Mouse (Mus musculus): ENCODE measurements at regions not wholly inside any gene's neighbourhood (a gene's known extent, or its start where the extent isn't known, plus 50 kb on each side); places are given as distances from the start of the nearest gene placed in this dataset.

- 61% methylated on average over 5 of the region's 5 CpGs for WGBS
- peaks cover 8% of the 10 kb centered on the region; the same call in 1 of the 2 replicates for H3K4me1 ChIP-seq (replicated peaks; ENCODE audit: control insufficient read depth, insufficient read depth, low read length)
- H3K4me2 ChIP-seq (ENCODE audit: low read length): no peak overlapping the region
- H3K9ac ChIP-seq (replicated peaks; ENCODE audit: low read depth, low read length): no peak overlapping the region
- no peaks in the 10 kb centered on the region for H3K36me3 ChIP-seq (ENCODE audit: control insufficient read depth, insufficient read depth)
- no peak overlapping the region for H3K27ac ChIP-seq (ENCODE audit: low read length)
- no peak overlapping the region for H3K4me3 ChIP-seq (replicated peaks; ENCODE audit: low read length)
- H3K9me3 ChIP-seq (ENCODE audit: control insufficient read depth, low read length): no peaks in the 10 kb centered on the region
- ATAC-seq: no peak
- H3K27me3 ChIP-seq (replicated peaks; ENCODE audit: control insufficient read depth, insufficient read depth, low read length): no peaks in the 10 kb centered on the region
These were observed 198.8 kb downstream of the Nrp2 start for GRCm38 (mm10) chr1:62901871-62902270.

- Histone ChIP-seq H3K4me2 (ENCODE audit: low read length) (no peak overlapping the region), H3K27me3 (replicated peaks; ENCODE audit: control insufficient read depth, insufficient read depth, low read length) (no peaks in the 10 kb centered on the region), H3K36me3 (ENCODE audit: control insufficient read depth, insufficient read depth) (no peaks in the 10 kb centered on the region), H3K4me3 (replicated peaks; ENCODE audit: low read length) (no peak overlapping the region), H3K9ac (replicated peaks; ENCODE audit: low read depth, low read length) (no peak overlapping the region), H3K27ac (ENCODE audit: low read length) (no peak overlapping the region), H3K9me3 (ENCODE audit: control insufficient read depth, low read length) (no peaks in the 10 kb centered on the region), H3K4me1 (replicated peaks; ENCODE audit: control insufficient read depth, insufficient read depth, low read length) (peaks cover 8% of the 10 kb centered on the region; the same call in 1 of the 2 replicates)
- WGBS: 43% methylated on average over 6 of the region's 6 CpGs
- ATAC-seq: peak; percentile 53
These were observed 199.9 kb downstream of the Nrp2 start for GRCm38 (mm10) chr1:62902931-62903453.

- peak; percentile 43; the same call in 1 of the 2 replicates for ATAC-seq
- Histone ChIP-seq H3K27ac (ENCODE audit: low read length) (no peak overlapping the region), H3K9me3 (ENCODE audit: control insufficient read depth, low read length) (no peaks in the 10 kb centered on the region), H3K4me3 (replicated peaks; ENCODE audit: low read length) (no peak overlapping the region), H3K36me3 (ENCODE audit: control insufficient read depth, insufficient read depth) (no peaks in the 10 kb centered on the region), H3K4me1 (replicated peaks; ENCODE audit: control insufficient read depth, insufficient read depth, low read length) (peaks cover 21% of the 10 kb centered on the region), H3K4me2 (ENCODE audit: low read length) (no peak overlapping the region), H3K9ac (replicated peaks; ENCODE audit: low read depth, low read length) (no peak overlapping the region), H3K27me3 (replicated peaks; ENCODE audit: control insufficient read depth, insufficient read depth, low read length) (no peaks in the 10 kb centered on the region)
- 29% methylated on average over 9 of the region's 9 CpGs for WGBS
These were observed 202.7 kb downstream of the Nrp2 start for GRCm38 (mm10) chr1:62905739-62906138.

- 86% methylated on average over 10 of the region's 10 CpGs for WGBS
- Histone ChIP-seq H3K27ac (ENCODE audit: low read length) (no peak overlapping the region), H3K4me1 (replicated peaks; ENCODE audit: control insufficient read depth, insufficient read depth, low read length) (peaks cover 21% of the 10 kb centered on the region), H3K4me3 (replicated peaks; ENCODE audit: low read length) (no peak overlapping the region), H3K36me3 (ENCODE audit: control insufficient read depth, insufficient read depth) (no peaks in the 10 kb centered on the region), H3K27me3 (replicated peaks; ENCODE audit: control insufficient read depth, insufficient read depth, low read length) (no peaks in the 10 kb centered on the region), H3K4me2 (ENCODE audit: low read length) (no peak overlapping the region), H3K9ac (replicated peaks; ENCODE audit: low read depth, low read length) (no peak overlapping the region), H3K9me3 (ENCODE audit: control insufficient read depth, low read length) (no peaks in the 10 kb centered on the region)
- no peak for ATAC-seq
These were observed 204.2 kb downstream of the Nrp2 start for GRCm38 (mm10) chr1:62907243-62907642.

Measured in forebrain, embryonic 16.5 days (tissue).